Mouse (Mus musculus) heart, postnatal 4 days (tissue): ENCODE results near the gene Hepacam. TPM values are rescaled to one million over a fixed set of nuclear protein-coding genes. Genes with fewer than 3 reads are reported as not detected.
A peak's percentile ranks its signal among the peaks of the same experiment; 100 is the strongest.

ENCODE experiments used
- DNase-seq: peaks from one replicate; pipeline ENCODE4 v3.0.0; 2021
- total RNA-seq, 2 experiments: library from RNA; stranded (reverse); gene quantifications; 2 replicates each; pipeline ENCODE4 v1.2.3; 2021

Gene Hepacam
- total RNA-seq, 2 experiments from 2014 or later = not detected

DNA sequence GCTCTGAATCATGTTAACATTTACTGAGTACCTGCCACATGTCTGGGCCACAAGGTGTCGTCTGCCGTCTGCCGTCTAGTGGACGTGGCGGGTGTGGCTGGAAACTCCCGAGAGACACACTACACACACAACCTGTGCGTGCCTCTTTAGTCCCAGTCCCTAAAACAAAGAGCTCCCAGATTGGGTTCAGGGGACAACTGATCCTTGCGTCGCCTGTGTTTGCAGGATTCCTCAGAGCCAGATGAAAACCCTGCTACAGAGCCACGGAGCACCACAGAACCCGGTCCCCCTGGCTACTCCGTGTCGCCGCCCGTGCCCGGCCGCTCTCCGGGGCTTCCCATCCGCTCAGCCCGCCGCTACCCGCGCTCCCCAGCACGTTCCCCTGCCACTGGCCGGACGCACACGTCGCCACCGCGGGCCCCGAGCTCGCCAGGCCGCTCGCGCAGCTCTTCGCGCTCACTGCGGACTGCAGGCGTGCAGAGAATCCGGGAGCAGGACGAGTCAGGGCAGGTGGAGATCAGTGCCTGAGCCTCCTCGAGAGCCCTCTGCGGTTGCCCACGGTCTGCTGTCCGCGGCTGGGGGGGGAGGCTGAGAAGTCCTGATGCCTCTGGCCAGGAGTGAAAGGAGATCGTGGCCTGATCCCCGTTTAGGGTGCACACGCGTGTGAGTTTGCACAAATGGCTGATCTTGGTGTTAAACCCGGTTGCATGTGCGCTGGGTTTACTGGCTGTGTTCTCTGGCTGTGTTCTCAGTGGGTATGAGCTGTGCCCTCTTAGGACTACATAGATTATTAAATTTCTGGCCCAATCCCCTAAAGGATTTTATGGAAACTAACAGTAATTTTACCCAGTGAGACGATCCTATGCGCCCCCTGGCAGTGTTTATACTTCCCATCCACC lies 17.4 kb downstream of the Hepacam start:
- peak; percentile 53 for DNase-seq

- DNase-seq = no peak
These were observed 23.7 kb downstream of the Hepacam start for GRCm38 (mm10) chr9:37390891-37391290.

DNA sequence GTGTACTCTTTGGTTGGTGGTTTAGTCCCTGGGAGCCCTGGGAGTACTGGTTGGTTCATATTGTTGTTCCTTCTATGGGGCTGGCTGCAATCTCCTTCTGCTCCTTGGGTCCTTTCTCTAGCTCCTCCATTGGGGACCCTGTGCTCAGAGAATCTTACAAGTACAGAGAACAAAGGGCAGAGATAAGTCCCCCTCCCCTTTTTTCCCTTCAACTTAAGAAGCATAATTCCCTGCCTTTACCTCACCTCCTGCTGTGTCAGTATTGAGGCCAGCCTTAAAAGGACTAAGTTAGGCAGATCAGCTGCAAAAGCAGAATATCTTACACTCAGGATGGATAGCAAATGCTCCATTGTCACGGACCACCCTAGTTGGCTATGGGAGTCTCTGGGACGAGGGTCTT lies 24.9 kb downstream of the Hepacam start:
- no peak for DNase-seq

GRCm38 (mm10) chr9:37393482-37394131 lies 26.5 kb downstream of the Hepacam start:
- no peak for DNase-seq

GRCm38 (mm10) chr9:37400585-37400984 lies 33.4 kb downstream of the Hepacam start:
- DNase-seq = peak; percentile 27

- peak; percentile 33 for DNase-seq
These were observed 34.7 kb downstream of the Hepacam start, which contains the start of gene Robo4 for GRCm38 (mm10) chr9:37401802-37402201. Robo4 (plus strand) TSS chr9:37401897.

- no peak for DNase-seq
These were observed 35.4 kb downstream of the Hepacam start for GRCm38 (mm10) chr9:37402501-37402900.

GRCm38 (mm10) chr9:37403011-37403410 lies 35.9 kb downstream of the Hepacam start:
- no peak for DNase-seq

DNA sequence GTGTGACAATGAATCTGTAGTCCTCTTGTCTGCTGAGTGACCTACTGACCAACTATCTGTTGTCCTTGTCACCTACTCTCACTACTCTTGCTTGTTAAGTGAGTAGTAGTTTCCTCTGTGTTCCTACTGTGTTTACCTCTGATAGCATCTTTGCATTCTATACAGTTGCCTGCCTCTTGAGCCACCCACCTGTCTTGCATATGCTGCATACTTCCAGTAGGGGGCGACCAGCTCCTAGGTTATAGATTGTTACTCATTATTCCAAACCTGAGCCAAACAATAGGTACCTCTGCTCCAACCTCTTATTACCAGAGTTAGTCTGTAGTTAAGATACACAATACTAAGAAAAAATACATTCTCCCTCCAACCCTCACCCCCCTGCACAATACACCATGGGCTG lies 39.2 kb downstream of the Hepacam start:
- no peak for DNase-seq

- DNase-seq = no peak
These were observed 40.8 kb downstream of the Hepacam start for GRCm38 (mm10) chr9:37407850-37408502.

DNA sequence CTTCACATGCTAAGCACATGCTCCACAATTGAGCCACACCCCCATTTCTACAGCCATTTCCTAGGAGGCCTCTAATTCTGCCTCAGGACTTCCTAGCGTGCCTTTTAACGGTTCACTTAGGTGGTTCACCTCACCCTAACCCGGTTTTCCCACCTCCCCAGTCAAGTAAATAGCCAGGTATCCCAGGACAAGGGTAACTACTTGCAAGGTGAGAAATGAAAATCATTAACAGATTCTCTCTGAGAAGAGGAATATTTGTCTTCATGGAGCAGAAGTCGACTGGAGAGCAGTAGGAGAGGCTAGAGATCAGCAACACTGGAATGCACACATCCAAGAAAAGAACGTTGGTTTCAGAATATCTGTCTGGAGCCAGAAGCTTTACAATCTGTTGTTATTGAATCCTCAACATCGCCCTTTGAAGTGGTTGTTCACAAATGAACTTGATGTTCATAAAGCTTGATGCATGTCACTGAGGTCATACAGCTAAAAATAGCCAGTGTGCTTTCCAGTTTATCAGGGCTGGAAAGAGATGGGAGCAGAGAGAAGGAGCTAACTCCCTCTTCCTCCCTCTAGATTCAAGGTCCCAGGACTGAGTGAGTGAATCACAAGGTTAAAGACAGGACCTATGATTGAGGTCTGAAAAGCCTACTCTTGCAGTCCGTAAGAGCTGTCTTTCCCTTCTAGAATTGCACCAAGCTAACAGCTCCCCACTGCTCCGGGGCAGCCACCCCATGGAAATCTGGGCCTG lies 42.7 kb downstream of the Hepacam start:
- DNase-seq = no peak

DNA sequence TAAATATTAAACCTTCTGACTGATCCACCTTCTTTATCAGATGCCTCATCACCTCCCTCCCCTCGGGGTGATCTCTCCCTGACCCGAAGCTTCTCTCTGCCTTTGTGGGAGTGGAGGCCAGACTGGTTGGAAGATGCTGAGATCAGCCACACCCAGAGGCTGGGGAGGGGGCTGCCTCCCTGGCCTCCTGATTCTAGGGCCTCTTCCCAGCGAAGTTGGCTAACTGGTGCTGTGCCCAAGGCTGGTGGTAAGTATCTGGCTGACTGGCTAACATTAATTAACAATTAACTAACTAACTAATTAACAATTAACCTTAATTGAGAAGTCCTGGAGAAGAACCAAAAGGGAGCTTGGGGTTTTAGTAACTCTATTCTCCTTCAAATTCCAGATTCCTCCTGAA lies 45.8 kb downstream of the Hepacam start:
- DNase-seq = no peak

GRCm38 (mm10) chr9:37414666-37415065 lies 47.5 kb downstream of the Hepacam start:
- no peak for DNase-seq

- DNase-seq = no peak
These were observed 51.6 kb downstream of the Hepacam start for GRCm38 (mm10) chr9:37418791-37419190.

DNA sequence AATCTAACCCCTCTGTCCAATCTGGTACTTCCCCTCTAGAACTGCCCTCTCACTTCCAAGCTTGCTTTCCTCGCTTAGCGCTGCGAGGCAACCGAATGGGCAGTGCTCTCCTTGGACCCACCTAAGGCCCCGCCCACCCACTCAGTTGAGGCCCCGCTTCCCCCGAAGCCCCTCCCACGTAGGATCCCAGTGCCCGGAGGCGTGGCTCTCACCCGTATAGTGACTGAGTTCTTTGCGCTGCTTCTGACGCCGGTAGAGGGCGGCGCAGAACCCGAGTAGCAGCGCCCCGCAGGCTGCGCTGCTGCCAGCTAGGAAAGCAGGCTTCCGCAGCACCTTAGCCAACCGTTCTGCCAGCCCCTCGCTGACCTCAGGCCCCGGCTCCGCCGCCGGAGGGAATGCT lies 53.5 kb downstream of the Hepacam start:
- peak; percentile 85 for DNase-seq

DNA sequence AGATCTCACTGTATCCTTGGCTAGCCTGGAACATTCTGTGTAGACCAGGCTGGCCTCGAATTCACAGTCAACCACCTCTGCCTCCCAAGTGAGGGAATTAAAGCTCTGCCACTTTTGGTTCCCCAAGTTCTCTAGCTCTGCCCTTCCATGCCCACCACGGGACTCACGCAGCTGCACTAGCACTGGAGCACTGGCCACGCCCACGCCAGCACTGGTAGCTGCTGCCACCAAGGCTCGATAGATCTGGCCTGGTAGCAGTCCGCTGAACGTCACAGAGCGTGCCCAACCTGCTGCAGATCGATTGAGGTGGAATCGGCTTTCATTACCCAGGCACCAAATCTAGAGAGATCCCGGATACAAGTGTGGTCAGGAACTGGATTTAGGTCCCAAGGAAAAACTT lies 54.1 kb downstream of the Hepacam start:
- peak; percentile 14 for DNase-seq

GRCm38 (mm10) chr9:37429326-37429725 lies 62.2 kb downstream of the Hepacam start:
- DNase-seq = peak; percentile 2

GRCm38 (mm10) chr9:37430582-37430981 lies 63.4 kb downstream of the Hepacam start:
- DNase-seq = peak; percentile 92

- peak; percentile 71 for DNase-seq
These were observed 65.0 kb downstream of the Hepacam start for GRCm38 (mm10) chr9:37432026-37432666.

- no peak for DNase-seq
These were observed 65.7 kb downstream of the Hepacam start, which contains the start of gene Robo3 for GRCm38 (mm10) chr9:37432720-37433421. Robo3 (minus strand) TSS chr9:37433246.
